Comparison of ENCODE assay signal across 8 mouse cellular contexts in the genomic region with DNA sequence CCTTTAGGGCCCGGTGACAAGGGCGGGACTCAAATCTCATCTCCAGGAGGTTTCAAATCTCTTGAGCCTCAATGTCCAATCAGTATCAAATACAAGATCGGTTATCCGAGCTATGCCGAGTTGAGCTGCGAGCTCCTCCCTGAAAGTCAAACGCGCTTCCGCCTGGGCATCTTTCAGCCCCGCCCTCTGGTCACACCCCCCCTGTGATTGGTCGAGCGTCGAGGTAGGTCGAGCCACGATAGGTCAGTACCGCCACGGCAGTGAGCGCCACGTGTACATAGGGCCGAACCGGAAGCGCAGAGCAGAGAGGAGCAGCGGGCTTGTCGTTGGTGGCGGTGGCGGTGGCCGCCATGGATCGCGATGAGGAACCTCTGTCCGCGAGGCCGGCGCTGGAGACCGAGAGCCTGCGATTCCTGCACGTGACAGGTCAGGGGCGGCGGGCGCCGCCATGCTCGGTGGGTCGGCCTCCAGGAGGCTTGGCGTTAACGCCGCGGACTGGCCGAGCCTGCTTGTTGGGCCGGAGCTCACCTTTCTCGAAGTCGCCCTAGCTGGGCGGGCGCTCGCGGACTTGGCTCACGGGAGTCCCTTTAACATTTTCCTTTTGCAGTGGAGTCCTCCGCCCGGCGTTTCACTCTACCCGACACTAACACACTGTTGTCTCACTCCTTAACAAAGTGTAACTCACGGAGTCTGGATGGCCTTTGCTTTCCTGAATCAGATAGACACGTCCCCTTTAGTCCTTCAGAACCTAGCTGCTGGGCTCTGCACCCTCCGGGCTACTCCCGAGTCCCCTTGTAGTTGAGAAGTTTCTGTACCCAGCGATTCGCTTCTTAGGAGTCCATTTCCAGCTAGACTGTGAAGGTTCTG. TPM values are rescaled to one million over a fixed set of nuclear protein-coding genes. Genes with fewer than 3 reads are reported as not detected.
DNase-seq lines count a peak whose midpoint lies in the region; ATAC-seq and TF ChIP-seq lines count a peak whose summit lies in the region.

Gene Selenos, plus strand, starts transcription at position 286 of the 867 bp plus-strand sequence.

- intact Hi-C loops in heart, postnatal 14 days (cut with DNase I): no loop called here

- no peak for TF ChIP-seq POLR2A in ES-Bruce4 (IDR thresholded peaks at IDR 0.05; ENCODE audit: insufficient read depth, low read length)

- peaks cover 29% of the 10 kb centered on the region for H3K36me3 ChIP-seq in ES-Bruce4 (ENCODE audit: control insufficient read depth, insufficient read depth, low read length, poor library complexity, severe bottlenecking)
- peaks cover 49% of the 10 kb centered on the region for H3K36me3 ChIP-seq in forebrain, embryonic 14.5 days (ENCODE audit: control insufficient read depth, insufficient read depth, low read length)
- peaks cover 42% of the 10 kb centered on the region for H3K36me3 ChIP-seq in neural tube, embryonic 15.5 days

- H3K4me3 ChIP-seq in ES-Bruce4 (ENCODE audit: low read depth, low read length): peak within 1 kb of the TSS; percentile 63
- peak within 1 kb of the TSS; percentile 83 for H3K4me3 ChIP-seq in forebrain, embryonic 14.5 days (ENCODE audit: low read depth, low read length)
- H3K4me3 ChIP-seq in neural tube, embryonic 15.5 days (replicated peaks): peak within 1 kb of the TSS; percentile 70

- no peaks in the 10 kb centered on the region for H3K27me3 ChIP-seq in ES-Bruce4 (ENCODE audit: control insufficient read depth, insufficient read depth, low read length, poor library complexity, severe bottlenecking)
- H3K27me3 ChIP-seq in forebrain, embryonic 14.5 days (replicated peaks; ENCODE audit: control insufficient read depth, insufficient read depth, low read length): no peaks in the 10 kb centered on the region
- H3K27me3 ChIP-seq in neural tube, embryonic 15.5 days (replicated peaks): no peaks in the 10 kb centered on the region

- ATAC-seq in cerebellum, adult (ENCODE audit: insufficient number of reproducible peaks, low FRiP score, low TSS enrichment): peak; percentile 99
- ATAC-seq in forebrain, embryonic 14.5 days: peak; percentile 100
- ATAC-seq in neural tube, embryonic 15.5 days (ENCODE audit: low FRiP score): peak; percentile 100

- H3K4me2 ChIP-seq in forebrain, embryonic 14.5 days (ENCODE audit: low read length): peak within 1 kb of the TSS; percentile 71
- peak within 1 kb of the TSS; percentile 59 for H3K4me2 ChIP-seq in neural tube, embryonic 15.5 days

- peak within 1 kb of the TSS; percentile 49; the same call in 1 of the 2 replicates for H3K27ac ChIP-seq in ES-Bruce4 (ENCODE audit: insufficient read depth, low read length)
- peak within 1 kb of the TSS; percentile 78 for H3K27ac ChIP-seq in forebrain, embryonic 14.5 days (ENCODE audit: low read depth, low read length)
- H3K27ac ChIP-seq in neural tube, embryonic 15.5 days (replicated peaks): peak within 1 kb of the TSS; percentile 82

- H3K4me1 ChIP-seq in ES-Bruce4 (ENCODE audit: control insufficient read depth, insufficient read depth, low read length): no peaks in the 10 kb centered on the region
- peaks cover 14% of the 10 kb centered on the region for H3K4me1 ChIP-seq in forebrain, embryonic 14.5 days (ENCODE audit: control insufficient read depth, insufficient read depth, low read length)
- H3K4me1 ChIP-seq in neural tube, embryonic 15.5 days: peaks cover 26% of the 10 kb centered on the region

- TF ChIP-seq CTCF in ES-Bruce4 (IDR thresholded peaks at IDR 0.05; ENCODE audit: low read depth, low read length): no peak

- under 1% methylated on average over 65 of the region's 65 CpGs for WGBS in forebrain, embryonic 14.5 days
- under 1% methylated on average over 65 of the region's 65 CpGs for WGBS in neural tube, embryonic 15.5 days

- no peak for TF ChIP-seq EP300 in ES-Bruce4 (IDR thresholded peaks at IDR 0.05; ENCODE audit: insufficient read depth, low read depth, low read length)

- H3K9ac ChIP-seq in ES-Bruce4 (ENCODE audit: low read depth, poor library complexity, severe bottlenecking): peak within 1 kb of the TSS; percentile 64
- H3K9ac ChIP-seq in forebrain, embryonic 14.5 days (ENCODE audit: low read length): peak within 1 kb of the TSS; percentile 76
- peak within 1 kb of the TSS; percentile 69 for H3K9ac ChIP-seq in neural tube, embryonic 15.5 days (replicated peaks)

- no peaks in the 10 kb centered on the region for H3K9me3 ChIP-seq in ES-Bruce4 (replicated peaks; ENCODE audit: control insufficient read depth, insufficient read depth, low read length, poor library complexity, severe bottlenecking)
- H3K9me3 ChIP-seq in forebrain, embryonic 14.5 days (replicated peaks; ENCODE audit: control insufficient read depth, low read length): no peaks in the 10 kb centered on the region
- no peaks in the 10 kb centered on the region for H3K9me3 ChIP-seq in neural tube, embryonic 15.5 days (replicated peaks)

- peak; percentile 99 for DNase-seq in forebrain, embryonic 14.5 days (ENCODE audit: low spot score)
- peak; percentile 92 to 94 for DNase-seq in heart, postnatal 14 days
- DNase-seq in layer of hippocampus, adult 11-12 months (ENCODE audit: low spot score): peak; percentile 96
- DNase-seq in lung, adult 18-20 months: peak; percentile 97 to 98
- DNase-seq in testis, postnatal 14 days (ENCODE audit: low spot score): peak; percentile 96

RNA-seq across cellular contexts. Expression of gene Selenos, which starts in this region (rescaled TPM):
- polyA plus RNA-seq in ES-Bruce4 (2011; ENCODE audit: insufficient read depth, insufficient read length, low read depth, missing spikeins): 33.3 and 42.9 TPM in 2 replicates
- 78.6 and 78.8 TPM in 2 replicates for polyA plus RNA-seq in forebrain, embryonic 14.5 days (2014; fragmentation: Nextera tagmentation; extraction: Ambion mirVana)
- 10 to 100 TPM; 28.4 to 29.6 TPM for total RNA-seq in heart, postnatal 14 days (2021)
- 92.0 and 93.1 TPM in 2 replicates for polyA plus RNA-seq in neural tube, embryonic 15.5 days (2015; fragmentation: Nextera tagmentation; extraction: Ambion mirVana)

Comparison
In these comparisons a context has a peak if more than half of its experiments do, and no peak if none do; other contexts are left out.
1. Peak in every context shown above with its lines: DNase-seq, ATAC-seq, H3K4me3 ChIP-seq and H3K27ac ChIP-seq.